Mouse (Mus musculus) heart, postnatal 10 days (tissue): ENCODE measurements around the gene Kif14. TPM values are rescaled to one million over a fixed set of nuclear protein-coding genes. Genes with fewer than 3 reads are reported as not detected.
"Not testable (repeated sequence)": the region's sequence is repeated elsewhere in the genome, so short reads cannot be mapped to it uniquely, and the experiment has no call there.

ENCODE experiments used
- DNase-seq, 2 experiments: peaks; one replicate each; pipeline ENCODE4 v3.0.0; 2021
- intact Hi-C: fragments of 180-260 bp; cut with DNase I; formaldehyde crosslinking; loops from one replicate; pipeline ENCODE4 v1.15.1; 2025
- total RNA-seq, 2 experiments: library from RNA; stranded (reverse); gene quantifications; 2 replicates each; pipeline ENCODE4 v1.2.3; 2021

Gene Kif14
- total RNA-seq, 2 experiments from 2014 or later: 1.9 to 2.8 TPM

DNA sequence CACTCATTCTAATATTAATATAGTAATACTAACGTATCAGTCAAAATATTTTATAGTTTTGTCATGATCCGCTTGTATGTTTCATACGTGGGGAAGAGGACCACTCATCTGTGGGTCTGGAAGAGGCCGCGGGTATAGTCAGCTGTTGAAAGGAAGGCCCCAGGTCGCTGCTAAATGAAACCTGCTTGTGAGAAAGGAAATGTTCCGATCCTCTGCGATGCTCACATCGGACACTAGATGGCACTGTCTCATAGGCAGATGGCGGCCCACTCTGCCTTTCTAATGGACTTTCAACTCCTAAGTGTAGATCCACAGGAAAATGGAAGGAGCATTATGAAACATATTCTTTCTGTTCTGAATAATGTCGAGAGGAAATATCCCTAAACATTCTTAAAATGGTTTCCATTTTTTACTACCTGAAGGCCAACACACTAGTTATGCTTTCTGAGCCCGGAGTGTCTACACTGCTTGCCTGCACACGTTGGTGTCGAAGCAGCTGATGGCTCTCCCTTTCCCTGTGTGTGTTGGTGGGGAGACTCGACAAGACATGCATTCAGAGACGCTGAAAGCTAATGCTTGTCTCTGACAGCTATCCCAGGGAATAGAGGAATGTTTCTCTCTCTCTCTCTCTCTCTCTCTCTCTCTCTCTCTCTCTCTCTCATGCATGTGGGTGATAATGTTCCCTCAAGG, 84.9 kb downstream of the Kif14 start:
- intact Hi-C loops: loop anchor here (1.0 to 10.0 kb wide), 5 partner anchors 71 to 674 kb away; partner anchors contain the start of gene Zfp281
- peak; percentile 83 to 88 for DNase-seq

DNA sequence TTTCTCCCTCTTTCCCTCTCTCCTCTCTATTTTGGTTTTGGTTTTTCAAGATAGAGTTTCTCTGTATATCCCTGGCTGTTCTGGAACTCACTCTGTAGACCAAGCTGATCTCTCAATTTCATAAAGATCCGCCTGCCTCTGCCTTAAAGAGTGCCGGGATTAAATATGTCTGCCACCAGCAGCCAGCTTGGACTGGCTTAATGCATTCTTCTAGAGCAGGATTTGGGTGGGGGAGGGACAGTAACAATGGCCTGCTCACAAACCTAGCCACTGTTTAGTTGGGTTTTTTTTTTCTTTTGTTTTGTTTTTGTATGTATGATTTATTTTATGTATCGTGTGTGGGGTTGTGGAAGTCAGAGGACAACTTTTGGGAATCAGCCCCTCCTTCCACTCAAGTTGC, 88.5 kb downstream of the Kif14 start:
- no peak for DNase-seq
- intact Hi-C loops: loop anchor here (5.0 to 10.0 kb wide), 2 partner anchors 68 to 390 kb away; partner anchors contain the start of gene Zfp281

DNA sequence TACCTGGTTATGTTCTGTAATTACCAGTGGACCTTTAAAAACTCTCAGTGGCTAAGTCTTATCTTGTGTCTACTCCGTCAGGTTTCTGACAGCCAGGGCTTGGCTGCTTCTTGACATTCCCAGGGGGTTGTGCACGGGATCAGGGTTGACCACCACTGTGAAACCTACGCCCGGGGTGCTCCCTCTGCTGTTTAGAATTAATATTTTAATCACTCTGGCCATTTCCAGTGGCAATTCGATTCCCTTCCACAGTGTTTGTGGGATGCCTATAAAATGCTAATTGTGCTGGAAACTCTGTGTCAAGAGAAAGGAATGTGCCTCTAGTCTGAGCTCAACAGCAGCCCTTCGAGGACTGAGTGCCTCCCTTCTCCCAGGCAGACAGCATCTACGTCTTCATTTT, 89.7 kb downstream of the Kif14 start:
- intact Hi-C loops: loop anchor here (10.0 kb wide), 1 partner anchor 389 kb away; no protein-coding TSS in a partner anchor
- DNase-seq: peak; percentile 50 to 65

GRCm38 (mm10) chr1:136556643-136557042, 90.5 kb downstream of the Kif14 start:
- intact Hi-C loops: loop anchor here (10.0 kb wide), 1 partner anchor 388 kb away; no protein-coding TSS in a partner anchor
- DNase-seq: not testable (repeated sequence)

GRCm38 (mm10) chr1:136557436-136557835, 91.3 kb downstream of the Kif14 start:
- intact Hi-C loops: loop anchor here (10.0 kb wide), 1 partner anchor 387 kb away; no protein-coding TSS in a partner anchor
- DNase-seq: no peak

DNA sequence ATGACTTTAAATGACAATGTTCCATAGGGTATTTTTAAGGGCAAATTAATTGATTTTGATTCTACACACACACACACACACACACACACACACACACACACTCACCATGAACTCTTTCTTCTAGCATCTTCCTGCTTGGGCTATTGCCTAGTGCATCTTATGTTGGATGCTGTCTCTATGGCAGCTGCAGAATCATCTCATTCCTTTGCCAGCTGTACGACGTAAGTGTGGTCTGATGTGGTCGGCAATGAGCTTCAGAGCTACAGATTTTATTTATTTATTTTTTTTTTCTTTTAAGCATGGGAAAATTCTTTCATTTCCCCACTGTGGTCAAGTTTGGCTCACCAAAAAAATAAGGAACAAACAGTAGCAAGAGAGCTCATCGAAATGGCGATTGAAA, 92.6 kb downstream of the Kif14 start:
- intact Hi-C loops: loop anchor here (10.0 kb wide), 1 partner anchor 386 kb away; no protein-coding TSS in a partner anchor
- no peak for DNase-seq

DNA sequence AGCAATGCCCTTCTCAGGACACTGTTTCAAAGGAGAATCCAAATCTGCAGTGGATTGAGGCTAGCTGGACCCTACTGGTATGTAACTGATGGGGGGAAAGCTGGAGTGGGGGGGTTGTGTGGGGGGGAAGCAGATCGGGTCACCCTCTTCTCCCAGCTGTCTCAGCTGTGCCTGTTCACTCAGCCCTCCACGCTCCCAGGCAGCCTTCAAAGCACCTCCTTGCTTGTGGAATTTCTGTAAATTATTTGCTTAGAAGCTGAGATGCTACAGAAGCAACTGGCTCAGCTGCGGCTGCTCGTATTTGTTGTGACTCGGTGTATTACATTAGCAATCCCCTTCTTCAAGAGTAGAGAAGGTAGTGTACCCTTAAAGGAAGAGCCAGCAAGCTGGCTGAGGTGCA, 93.1 kb downstream of the Kif14 start:
- DNase-seq: no peak
- intact Hi-C loops: loop anchor here (10.0 kb wide), 1 partner anchor 386 kb away; no protein-coding TSS in a partner anchor

GRCm38 (mm10) chr1:136559774-136560173, 93.6 kb downstream of the Kif14 start:
- no peak for DNase-seq
- intact Hi-C loops: loop anchor here (10.0 kb wide), 1 partner anchor 385 kb away; no protein-coding TSS in a partner anchor

GRCm38 (mm10) chr1:136561823-136562222, 95.7 kb downstream of the Kif14 start:
- DNase-seq: no peak
- intact Hi-C loops: no loop called here

DNA sequence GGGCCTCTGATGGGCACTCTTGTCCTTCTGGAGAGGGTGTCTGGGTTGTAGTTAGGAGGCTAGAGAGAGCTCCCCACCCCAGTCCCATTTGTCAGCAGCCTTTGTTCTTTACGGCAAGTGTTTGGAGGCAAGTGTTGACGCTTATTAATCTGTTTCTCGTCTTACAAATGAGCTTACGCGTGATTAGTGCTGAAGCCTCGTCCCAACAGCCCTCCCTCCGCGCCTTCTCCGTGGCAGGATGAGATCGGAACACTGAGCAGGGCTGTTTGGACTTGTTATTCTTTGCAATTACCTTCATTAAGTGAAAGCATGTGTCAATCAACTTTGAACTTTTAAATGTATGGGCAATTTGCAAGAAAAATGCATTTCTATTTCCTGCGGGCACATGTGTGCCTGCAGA, 97.0 kb downstream of the Kif14 start:
- intact Hi-C loops: no loop called here
- DNase-seq: no peak

GRCm38 (mm10) chr1:136564963-136565362, 98.8 kb downstream of the Kif14 start:
- DNase-seq: no peak
- intact Hi-C loops: no loop called here

DNA sequence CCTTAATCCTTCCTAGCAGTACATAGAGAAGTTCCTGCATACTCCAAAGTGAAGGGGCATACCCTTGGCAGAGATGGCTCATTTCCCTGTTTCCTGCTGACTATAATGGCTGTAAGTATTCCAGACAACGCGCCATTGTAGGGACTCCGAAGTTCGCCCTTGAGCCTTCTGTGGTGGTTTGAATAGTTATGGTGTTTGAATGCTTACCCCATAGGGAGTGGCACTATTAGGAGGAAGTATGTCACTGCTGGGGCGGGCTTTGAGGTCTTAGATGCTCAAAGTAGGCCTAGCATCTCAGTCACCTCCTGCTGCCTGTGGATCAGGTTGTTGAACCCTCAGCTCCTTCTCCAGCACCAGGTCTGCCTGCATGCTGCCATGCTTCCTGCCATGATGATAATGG, 100.2 kb downstream of the Kif14 start:
- intact Hi-C loops: no loop called here
- DNase-seq: no peak

- intact Hi-C loops: no loop called here
These were observed 101.5 kb downstream of the Kif14 start for GRCm38 (mm10) chr1:136567641-136568040.

DNA sequence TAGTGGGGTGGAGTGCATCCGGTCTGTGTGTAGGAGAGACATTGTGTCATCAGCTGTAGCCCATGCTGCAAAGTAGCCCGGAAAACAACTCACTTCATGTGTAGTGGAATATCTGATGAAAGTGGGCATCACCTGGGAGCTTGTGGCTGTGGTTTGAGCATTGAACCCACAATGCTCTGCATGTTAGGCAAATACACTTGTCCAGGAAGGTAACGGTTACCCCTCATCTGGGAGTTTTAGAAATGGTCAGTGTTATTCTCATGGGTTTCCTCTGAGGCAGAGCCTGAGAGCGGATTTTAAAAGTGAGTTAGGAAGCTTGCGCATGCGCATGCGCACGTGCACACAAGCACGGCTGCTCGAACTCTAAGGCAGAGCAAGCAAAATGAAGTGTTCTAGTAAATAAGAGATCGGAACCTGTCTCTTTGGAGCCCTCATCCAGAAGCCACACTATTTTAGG, 102.6 kb downstream of the Kif14 start:
- intact Hi-C loops: no loop called here
- DNase-seq: no peak

More at GRCm38 (mm10) chr1:136567641-136568040, 101.5 kb downstream of the Kif14 start:
- no peak for DNase-seq

- DNase-seq: no peak
- intact Hi-C loops: no loop called here
These were observed 103.1 kb downstream of the Kif14 start for GRCm38 (mm10) chr1:136569206-136569605.

DNA sequence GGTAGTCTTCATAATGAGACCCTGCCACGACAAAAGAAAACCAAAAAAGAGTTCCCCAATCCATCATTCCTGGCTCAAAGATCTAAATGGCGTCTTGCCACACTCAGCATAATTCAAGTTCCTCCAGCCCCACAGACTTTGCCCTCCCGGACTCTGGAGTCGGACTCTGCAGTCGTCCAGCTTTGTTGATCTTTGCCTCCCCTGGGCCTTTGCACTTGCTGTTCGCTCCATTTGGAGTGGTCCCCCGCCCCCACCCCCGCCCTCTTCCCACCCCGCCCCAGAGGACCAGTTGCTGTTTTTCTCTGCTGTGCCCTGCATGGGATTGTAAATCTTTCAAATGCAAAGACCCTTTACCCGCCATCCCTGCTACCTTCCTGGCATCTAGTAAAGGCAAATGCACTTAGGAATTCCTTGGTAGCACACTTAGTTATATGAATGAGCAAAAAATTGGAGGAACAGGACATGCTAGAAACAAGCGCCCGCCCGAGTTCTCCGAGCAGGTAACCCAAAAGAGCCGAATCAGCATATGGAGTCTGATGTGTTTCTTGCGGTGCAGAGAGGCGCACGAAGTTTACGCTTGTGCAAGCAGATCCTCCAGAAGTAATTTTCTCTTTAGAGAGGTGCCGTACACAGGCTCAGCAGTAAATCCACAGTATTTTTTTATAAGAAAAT, 103.6 kb downstream of the Kif14 start:
- DNase-seq: no peak
- intact Hi-C loops: no loop called here

GRCm38 (mm10) chr1:136570298-136570653, 104.1 kb downstream of the Kif14 start:
- intact Hi-C loops: no loop called here
- no peak for DNase-seq

GRCm38 (mm10) chr1:136570976-136571375, 104.8 kb downstream of the Kif14 start:
- intact Hi-C loops: no loop called here
- DNase-seq: no peak

DNA sequence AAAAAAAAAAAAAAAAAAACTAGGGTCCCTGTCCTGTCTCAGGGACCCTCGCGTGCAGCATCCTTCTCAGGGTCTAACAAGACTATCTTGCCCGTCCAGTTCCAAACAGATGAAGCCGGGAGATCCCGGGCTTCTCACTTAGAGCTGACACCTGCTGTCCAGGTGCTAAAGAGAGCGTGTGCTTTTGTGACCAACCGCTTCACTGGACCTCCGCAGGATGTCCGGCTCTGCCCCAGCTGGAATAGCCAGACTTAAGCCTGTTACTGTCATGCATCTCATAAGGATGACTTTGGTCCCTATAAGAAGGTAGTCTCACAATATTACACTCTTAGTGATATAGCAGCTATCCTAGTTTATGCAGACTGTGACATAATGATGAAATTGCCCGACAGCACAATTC, 105.4 kb downstream of the Kif14 start:
- intact Hi-C loops: no loop called here
- DNase-seq: no peak

GRCm38 (mm10) chr1:136577890-136578663, 111.9 kb downstream of the Kif14 start:
- no peak for DNase-seq
- intact Hi-C loops: no loop called here

GRCm38 (mm10) chr1:136579360-136579759, 113.2 kb downstream of the Kif14 start:
- DNase-seq: no peak
- intact Hi-C loops: no loop called here
